Mouse (Mus musculus): ENCODE data around the gene Bhlhe40. TPM values are rescaled to one million over a fixed set of nuclear protein-coding genes. Genes with fewer than 3 reads are reported as not detected.

The Bhlhe40 gene
- polyA plus RNA-seq, 1 experiment from 2014 or later = 8.9 TPM

GRCm38 (mm10) chr6:108680503-108680902, 20.1 kb downstream of the Bhlhe40 start:
- 82% methylated on average over 7 of the region's 7 CpGs for WGBS
- H3K4me3 ChIP-seq (ENCODE audit: low read length) = no peak overlapping the region
- no peaks in the 10 kb centered on the region for H3K36me3 ChIP-seq (ENCODE audit: control insufficient read depth, insufficient read depth, low read length)
- H3K4me1 ChIP-seq (ENCODE audit: control insufficient read depth, insufficient read depth, low read depth, low read length) = no peaks in the 10 kb centered on the region
- H3K9ac ChIP-seq (ENCODE audit: low read depth, low read length) = no peak overlapping the region
- no peak for ATAC-seq
- no peak overlapping the region for H3K27ac ChIP-seq (ENCODE audit: low read depth, low read length)
- H3K9me3 ChIP-seq (ENCODE audit: control insufficient read depth, low read length) = no peaks in the 10 kb centered on the region
- no peak overlapping the region for H3K4me2 ChIP-seq (ENCODE audit: low read length)
- H3K27me3 ChIP-seq (replicated peaks; ENCODE audit: control insufficient read depth, insufficient read depth, low read length) = no peaks in the 10 kb centered on the region

- Histone ChIP-seq H3K27ac (ENCODE audit: low read depth, low read length) (no peak overlapping the region), H3K4me3 (ENCODE audit: low read length) (no peak overlapping the region), H3K4me2 (ENCODE audit: low read length) (no peak overlapping the region), H3K4me1 (ENCODE audit: control insufficient read depth, insufficient read depth, low read depth, low read length) (no peaks in the 10 kb centered on the region), H3K36me3 (ENCODE audit: control insufficient read depth, insufficient read depth, low read length) (no peaks in the 10 kb centered on the region), H3K9me3 (ENCODE audit: control insufficient read depth, low read length) (no peaks in the 10 kb centered on the region), H3K9ac (ENCODE audit: low read depth, low read length) (no peak overlapping the region), H3K27me3 (replicated peaks; ENCODE audit: control insufficient read depth, insufficient read depth, low read length) (no peaks in the 10 kb centered on the region)
- WGBS = 91% methylated on average over 4 of the region's 4 CpGs
- ATAC-seq = no peak
Measured at GRCm38 (mm10) chr6:108681084-108681483, 20.7 kb downstream of the Bhlhe40 start.

- Histone ChIP-seq H3K4me2 (ENCODE audit: low read length) (no peak overlapping the region), H3K4me1 (ENCODE audit: control insufficient read depth, insufficient read depth, low read depth, low read length) (no peaks in the 10 kb centered on the region), H3K27ac (ENCODE audit: low read depth, low read length) (no peak overlapping the region), H3K9me3 (ENCODE audit: control insufficient read depth, low read length) (no peaks in the 10 kb centered on the region), H3K36me3 (ENCODE audit: control insufficient read depth, insufficient read depth, low read length) (no peaks in the 10 kb centered on the region), H3K4me3 (ENCODE audit: low read length) (no peak overlapping the region), H3K9ac (ENCODE audit: low read depth, low read length) (no peak overlapping the region), H3K27me3 (replicated peaks; ENCODE audit: control insufficient read depth, insufficient read depth, low read length) (no peaks in the 10 kb centered on the region)
- ATAC-seq = no peak
- WGBS = 82% methylated on average over 1 of the region's 1 CpGs
Measured at GRCm38 (mm10) chr6:108683140-108683539, 22.7 kb downstream of the Bhlhe40 start.

- Histone ChIP-seq H3K4me3 (ENCODE audit: low read length) (no peak overlapping the region), H3K9ac (ENCODE audit: low read depth, low read length) (no peak overlapping the region), H3K4me2 (ENCODE audit: low read length) (no peak overlapping the region), H3K4me1 (ENCODE audit: control insufficient read depth, insufficient read depth, low read depth, low read length) (no peaks in the 10 kb centered on the region), H3K27ac (ENCODE audit: low read depth, low read length) (no peak overlapping the region), H3K27me3 (replicated peaks; ENCODE audit: control insufficient read depth, insufficient read depth, low read length) (no peaks in the 10 kb centered on the region), H3K36me3 (ENCODE audit: control insufficient read depth, insufficient read depth, low read length) (no peaks in the 10 kb centered on the region), H3K9me3 (ENCODE audit: control insufficient read depth, low read length) (no peaks in the 10 kb centered on the region)
- 74% methylated on average over 5 of the region's 5 CpGs for WGBS
- no peak for ATAC-seq
Measured at GRCm38 (mm10) chr6:108684430-108684829, 24.0 kb downstream of the Bhlhe40 start.

GRCm38 (mm10) chr6:108685758-108686355, 25.4 kb downstream of the Bhlhe40 start:
- Histone ChIP-seq H3K4me1 (ENCODE audit: control insufficient read depth, insufficient read depth, low read depth, low read length) (no peaks in the 10 kb centered on the region), H3K4me2 (ENCODE audit: low read length) (no peak overlapping the region), H3K9ac (ENCODE audit: low read depth, low read length) (no peak overlapping the region), H3K9me3 (ENCODE audit: control insufficient read depth, low read length) (no peaks in the 10 kb centered on the region), H3K27ac (ENCODE audit: low read depth, low read length) (no peak overlapping the region), H3K4me3 (ENCODE audit: low read length) (no peak overlapping the region), H3K27me3 (replicated peaks; ENCODE audit: control insufficient read depth, insufficient read depth, low read length) (no peaks in the 10 kb centered on the region), H3K36me3 (ENCODE audit: control insufficient read depth, insufficient read depth, low read length) (no peaks in the 10 kb centered on the region)
- WGBS = 57% methylated on average over 9 of the region's 9 CpGs
- ATAC-seq = no peak

- Histone ChIP-seq H3K4me1 (ENCODE audit: control insufficient read depth, insufficient read depth, low read depth, low read length) (no peaks in the 10 kb centered on the region), H3K27ac (ENCODE audit: low read depth, low read length) (no peak overlapping the region), H3K4me2 (ENCODE audit: low read length) (no peak overlapping the region), H3K9me3 (ENCODE audit: control insufficient read depth, low read length) (no peaks in the 10 kb centered on the region), H3K9ac (ENCODE audit: low read depth, low read length) (no peak overlapping the region), H3K36me3 (ENCODE audit: control insufficient read depth, insufficient read depth, low read length) (no peaks in the 10 kb centered on the region), H3K4me3 (ENCODE audit: low read length) (no peak overlapping the region), H3K27me3 (replicated peaks; ENCODE audit: control insufficient read depth, insufficient read depth, low read length) (no peaks in the 10 kb centered on the region)
- 90% methylated on average over 3 of the region's 3 CpGs for WGBS
- ATAC-seq = no peak
Measured at GRCm38 (mm10) chr6:108686930-108687329, 26.5 kb downstream of the Bhlhe40 start.

- Histone ChIP-seq H3K4me3 (ENCODE audit: low read length) (no peak overlapping the region), H3K4me2 (ENCODE audit: low read length) (no peak overlapping the region), H3K9ac (ENCODE audit: low read depth, low read length) (no peak overlapping the region), H3K4me1 (ENCODE audit: control insufficient read depth, insufficient read depth, low read depth, low read length) (no peaks in the 10 kb centered on the region), H3K36me3 (ENCODE audit: control insufficient read depth, insufficient read depth, low read length) (no peaks in the 10 kb centered on the region), H3K9me3 (ENCODE audit: control insufficient read depth, low read length) (no peaks in the 10 kb centered on the region), H3K27me3 (replicated peaks; ENCODE audit: control insufficient read depth, insufficient read depth, low read length) (no peaks in the 10 kb centered on the region), H3K27ac (ENCODE audit: low read depth, low read length) (no peak overlapping the region)
- 64% methylated on average over 5 of the region's 5 CpGs for WGBS
- ATAC-seq = no peak
Measured at GRCm38 (mm10) chr6:108688344-108688743, 27.9 kb downstream of the Bhlhe40 start.

GRCm38 (mm10) chr6:108692986-108693385, 32.6 kb downstream of the Bhlhe40 start:
- Histone ChIP-seq H3K27ac (ENCODE audit: low read depth, low read length) (no peak overlapping the region), H3K27me3 (replicated peaks; ENCODE audit: control insufficient read depth, insufficient read depth, low read length) (no peaks in the 10 kb centered on the region), H3K9me3 (ENCODE audit: control insufficient read depth, low read length) (no peaks in the 10 kb centered on the region), H3K4me1 (ENCODE audit: control insufficient read depth, insufficient read depth, low read depth, low read length) (no peaks in the 10 kb centered on the region), H3K36me3 (ENCODE audit: control insufficient read depth, insufficient read depth, low read length) (no peaks in the 10 kb centered on the region), H3K4me3 (ENCODE audit: low read length) (no peak overlapping the region), H3K4me2 (ENCODE audit: low read length) (no peak overlapping the region), H3K9ac (ENCODE audit: low read depth, low read length) (no peak overlapping the region)
- ATAC-seq = no peak
- WGBS = 77% methylated on average over 3 of the region's 3 CpGs

- Histone ChIP-seq H3K4me3 (ENCODE audit: low read length) (no peak overlapping the region), H3K9ac (ENCODE audit: low read depth, low read length) (no peak overlapping the region), H3K36me3 (ENCODE audit: control insufficient read depth, insufficient read depth, low read length) (no peaks in the 10 kb centered on the region), H3K9me3 (ENCODE audit: control insufficient read depth, low read length) (no peaks in the 10 kb centered on the region), H3K27me3 (replicated peaks; ENCODE audit: control insufficient read depth, insufficient read depth, low read length) (no peaks in the 10 kb centered on the region), H3K27ac (ENCODE audit: low read depth, low read length) (no peak overlapping the region), H3K4me2 (ENCODE audit: low read length) (no peak overlapping the region), H3K4me1 (ENCODE audit: control insufficient read depth, insufficient read depth, low read depth, low read length) (no peaks in the 10 kb centered on the region)
- WGBS = 92% methylated on average over 8 of the region's 8 CpGs
- ATAC-seq = no peak
Measured at GRCm38 (mm10) chr6:108694965-108695724, 34.7 kb downstream of the Bhlhe40 start.

Data from hindbrain, embryonic 16.5 days (tissue).